Mouse (Mus musculus) embryo, embryonic 11 days (tissue): Measurements from ENCODE around the gene Rrad.
"Not testable (repeated sequence)": the region's sequence is repeated elsewhere in the genome, so short reads cannot be mapped to it uniquely, and the experiment has no call there.

Experiments used
- DNase-seq: peaks from one replicate; pipeline ENCODE4 v3.0.0-alpha.2; 2015

The Rrad gene

DNA sequence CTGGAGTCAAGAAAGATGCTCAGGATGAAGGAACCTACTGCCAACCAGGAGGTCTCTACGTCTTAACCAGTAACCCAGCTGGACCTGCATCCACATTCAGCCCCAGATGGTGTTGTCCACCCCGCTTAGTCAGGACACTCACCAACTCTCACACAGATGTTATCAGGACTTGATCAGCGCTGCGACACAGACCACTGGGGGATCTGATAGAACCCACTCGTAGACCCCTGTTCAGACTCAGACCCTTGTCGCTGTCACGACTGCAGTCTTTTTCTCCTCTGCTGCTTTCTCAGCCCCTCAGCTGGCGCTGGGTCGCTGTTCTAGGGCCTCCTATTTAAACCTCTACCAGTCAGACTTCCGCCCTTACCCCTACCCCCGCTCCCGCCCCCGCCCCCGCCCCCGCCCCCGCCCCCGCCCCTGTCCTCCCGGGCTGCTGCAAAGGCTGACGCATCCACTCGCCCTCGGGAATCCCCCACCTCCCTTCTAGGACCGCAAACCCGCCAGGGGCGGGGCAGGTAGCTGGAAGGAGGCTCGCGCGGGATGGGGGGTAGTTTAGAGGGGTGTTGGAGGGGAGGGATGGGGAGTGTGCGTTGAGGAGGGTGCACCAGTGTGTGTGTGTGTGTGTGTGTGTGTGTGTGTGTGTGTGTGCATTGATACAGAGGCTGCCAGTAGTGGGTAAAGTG is at the start of gene Rrad:
Gene Rrad (minus strand): TSS at position 347 of the 683 bp plus-strand sequence.
- peak; percentile 68 for DNase-seq

DNA sequence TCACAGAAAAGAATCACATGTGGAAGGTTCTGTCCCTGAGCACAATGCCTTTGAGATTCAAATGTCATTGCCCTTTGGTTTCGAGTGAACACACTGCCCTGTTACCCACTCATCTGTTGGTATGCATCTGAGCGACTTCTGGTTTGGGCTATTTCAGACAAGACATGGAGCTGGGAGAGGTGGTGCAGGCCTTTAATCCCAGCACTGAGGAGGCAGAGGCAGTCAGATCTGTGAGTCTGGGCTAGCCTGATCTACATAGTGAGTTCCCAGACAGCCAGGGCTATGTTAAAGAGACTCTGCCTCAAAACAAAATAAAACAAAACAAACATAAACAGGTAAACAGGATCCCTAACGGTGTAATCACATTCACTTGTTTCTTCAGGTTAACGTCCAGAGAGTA is 24.5 kb upstream of the Rrad start:
- no peak for DNase-seq

DNA sequence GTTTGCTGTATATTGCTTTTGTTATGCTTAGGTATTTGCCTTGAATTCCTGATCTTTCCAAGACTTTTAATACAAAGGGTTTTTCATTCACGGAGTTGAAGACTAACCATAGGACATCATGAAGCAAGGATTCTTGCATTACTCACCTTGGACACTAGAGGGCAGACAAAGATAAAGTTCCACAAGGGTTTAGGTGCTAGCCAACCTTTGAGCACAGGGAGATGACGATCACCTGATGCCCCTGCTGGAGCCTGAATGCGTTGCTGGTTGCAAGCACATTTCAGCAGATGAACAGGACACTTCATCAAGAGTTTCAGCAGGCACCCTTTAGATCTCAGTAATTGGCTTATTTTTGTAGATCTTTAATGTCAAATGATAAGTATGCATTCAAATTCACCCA is 23.9 kb upstream of the Rrad start:
- DNase-seq, result peak; percentile 87

DNA sequence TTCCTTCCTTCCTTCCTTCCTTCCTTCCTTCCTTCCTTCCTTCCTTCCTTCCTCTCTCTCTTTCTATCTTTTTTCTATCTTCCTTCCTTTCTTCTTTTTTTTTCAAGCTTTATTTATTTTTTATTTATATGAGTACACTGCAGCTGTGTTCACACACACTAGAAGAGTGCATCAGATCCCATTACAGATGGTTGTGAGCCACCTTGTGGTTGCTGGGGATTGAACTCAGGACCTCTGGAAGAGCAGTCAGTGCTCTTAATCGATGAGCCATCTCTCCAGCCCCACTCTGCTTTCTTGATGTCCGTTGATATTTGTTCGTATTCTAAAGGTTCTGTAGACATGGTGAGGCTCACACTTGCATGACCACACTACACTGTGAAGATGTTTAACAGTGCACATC is 13.1 kb upstream of the Rrad start:
- not testable (repeated sequence) for DNase-seq

DNA sequence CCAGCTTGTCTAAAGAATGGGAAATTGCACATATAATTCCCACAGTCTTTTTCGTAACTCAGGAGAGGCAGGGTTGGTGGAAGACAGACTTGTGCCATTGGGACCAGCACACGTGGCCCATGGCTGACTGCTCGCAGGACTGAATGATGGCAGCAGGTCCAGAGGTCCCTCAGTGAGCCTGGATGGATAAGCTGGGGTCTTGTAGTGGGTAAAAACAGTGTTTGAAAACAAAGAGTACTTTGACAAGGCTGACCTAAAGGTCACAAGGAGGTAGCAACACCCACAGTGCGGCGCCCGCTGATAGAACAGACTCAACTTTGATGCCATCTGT is 11.2 kb upstream of the Rrad start:
- DNase-seq, result no peak

DNA sequence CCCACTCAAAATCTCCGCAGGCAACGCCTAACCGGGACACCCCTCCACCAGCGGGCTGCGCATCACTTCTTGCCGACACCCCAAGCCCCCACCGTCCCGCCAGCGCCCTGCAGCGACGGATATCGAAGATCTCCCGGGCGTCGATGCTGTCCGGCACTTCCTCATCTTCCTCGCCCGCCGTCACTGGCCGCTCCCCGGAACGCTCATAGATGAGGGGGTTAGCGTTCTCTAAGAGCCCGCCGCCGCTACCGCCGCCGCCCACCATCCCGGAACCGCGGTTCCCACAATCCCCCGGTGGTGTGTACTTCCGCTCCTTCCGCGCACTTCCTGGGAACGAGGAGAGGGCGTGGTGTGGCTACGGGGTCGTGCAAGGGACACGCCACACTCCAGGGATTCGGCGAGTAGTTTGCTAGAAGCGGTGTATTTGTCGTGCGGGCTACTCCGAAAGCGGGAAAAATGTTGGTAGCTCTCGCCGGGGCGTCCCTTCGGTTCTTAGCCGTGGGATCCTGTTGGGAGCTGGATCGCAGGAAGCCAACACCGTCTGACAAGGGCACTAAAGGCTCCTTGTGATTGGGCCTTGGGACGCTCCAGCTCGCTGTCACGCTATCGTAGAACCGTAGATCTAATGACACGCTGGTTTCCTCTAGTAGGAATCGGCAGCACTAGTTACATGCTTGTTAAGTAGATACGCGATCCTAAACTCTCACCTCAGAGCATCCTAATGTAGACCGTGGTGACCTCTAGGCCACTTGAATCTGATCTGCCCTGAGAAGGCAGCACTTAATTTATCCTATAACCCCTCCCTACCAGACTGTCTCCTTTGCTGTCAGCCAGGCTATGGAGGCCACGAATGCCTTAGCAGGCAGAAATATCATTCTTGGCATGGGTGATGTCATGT is 10.5 kb upstream of the Rrad start, which contains the start of gene Ciao2b:
Gene Ciao2b (minus strand): TSS at position 540 of the 898 bp plus-strand sequence.
- DNase-seq, result peak; percentile 93

DNA sequence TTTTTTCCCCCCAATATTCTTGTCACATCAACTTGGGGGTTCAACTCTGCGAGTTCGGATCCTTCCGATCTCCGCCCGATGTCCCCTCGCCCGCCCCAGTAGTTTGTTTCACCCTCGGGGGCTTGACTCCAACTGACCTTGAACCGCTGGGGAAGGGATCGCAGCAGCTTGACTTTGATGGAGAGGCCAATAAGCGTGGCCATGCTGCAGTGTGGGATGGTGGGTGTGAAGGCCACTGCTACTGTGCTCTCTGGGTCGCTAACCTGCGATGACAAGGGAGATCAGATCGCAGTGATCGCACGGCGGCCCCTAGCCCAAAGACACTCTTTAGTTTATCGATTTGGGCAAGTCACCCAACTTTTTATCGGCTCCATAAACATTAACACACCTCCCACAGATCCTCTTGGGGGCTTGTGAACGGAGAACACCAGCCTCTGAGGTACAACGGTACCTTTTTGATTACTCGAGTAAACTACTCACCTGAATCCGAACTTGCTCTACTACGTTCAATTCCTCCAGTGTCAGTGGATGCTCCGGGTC is 9.8 kb upstream of the Rrad start:
- DNase-seq, result no peak

DNA sequence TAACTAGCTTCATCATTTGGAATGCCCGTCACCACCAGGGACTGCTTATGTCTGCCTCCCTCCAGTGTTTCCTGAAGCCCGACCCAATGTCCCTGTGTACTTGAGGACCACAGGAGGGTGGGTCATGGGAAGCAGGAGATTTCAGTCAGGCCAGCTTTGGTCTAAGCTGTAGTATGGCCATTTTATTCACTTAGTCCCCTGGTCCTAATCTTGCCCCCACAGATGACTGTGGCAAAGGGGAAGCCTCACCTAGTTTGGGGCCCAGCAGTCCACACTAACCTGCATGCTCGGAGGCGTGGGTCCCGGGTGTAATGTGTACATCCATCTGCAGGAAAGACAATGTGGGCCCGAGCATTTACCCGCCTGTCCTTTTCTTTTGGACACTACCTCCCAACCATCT is 9.1 kb upstream of the Rrad start:
- DNase-seq, result no peak

DNA sequence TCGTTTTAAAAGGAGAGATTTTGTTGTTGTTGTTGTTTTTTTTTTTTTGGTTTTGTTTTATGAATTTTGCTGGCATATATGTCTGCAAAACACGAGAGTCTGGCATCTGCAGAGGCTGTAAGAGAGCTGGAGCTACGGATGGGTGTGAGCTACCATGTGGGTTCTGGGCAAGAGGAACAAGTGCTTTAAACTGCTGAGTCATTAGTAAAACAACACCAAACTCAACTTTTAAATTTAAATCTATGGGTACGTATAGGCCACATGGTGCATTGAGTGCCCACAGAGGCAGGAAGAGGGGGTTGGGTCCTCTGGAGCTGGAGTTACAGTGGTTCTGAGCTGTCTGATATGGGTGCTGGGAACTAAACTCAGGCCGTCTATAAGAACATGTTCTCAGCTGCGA is 6.9 kb upstream of the Rrad start:
- DNase-seq, result no peak

DNA sequence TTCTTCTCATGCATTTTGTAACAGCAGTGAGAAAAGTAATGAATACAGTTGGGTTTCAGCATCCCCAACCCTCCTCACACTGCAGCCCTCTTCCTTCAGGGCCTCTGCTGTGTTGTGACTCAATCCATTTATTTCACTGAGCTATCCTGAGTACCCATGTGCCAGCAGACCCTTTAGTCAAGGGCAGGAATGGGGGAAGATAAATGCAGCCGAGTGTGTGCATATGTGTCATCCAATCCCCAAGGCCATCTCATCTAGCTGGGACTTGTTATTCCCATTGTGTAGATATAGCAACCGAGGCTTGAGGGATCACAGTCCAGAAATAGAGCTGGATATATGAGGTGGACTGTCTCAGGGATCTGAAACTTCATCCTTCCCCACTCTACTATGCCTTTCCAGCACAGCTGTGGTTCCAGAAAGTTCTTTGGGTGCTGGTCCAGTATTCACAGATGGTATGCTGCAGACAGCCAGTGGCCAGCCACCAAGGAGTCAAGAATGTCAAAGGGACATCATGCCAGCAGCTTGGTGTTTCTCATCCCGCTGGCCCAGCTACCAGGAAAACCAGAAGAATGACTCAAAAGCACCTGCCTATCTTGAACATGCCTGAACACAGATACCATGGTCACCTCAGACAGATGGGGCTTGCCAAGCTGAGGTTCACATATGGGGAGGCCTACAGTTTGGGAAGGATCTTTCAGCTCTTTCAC is 4.0 kb upstream of the Rrad start:
- no peak for DNase-seq

DNA sequence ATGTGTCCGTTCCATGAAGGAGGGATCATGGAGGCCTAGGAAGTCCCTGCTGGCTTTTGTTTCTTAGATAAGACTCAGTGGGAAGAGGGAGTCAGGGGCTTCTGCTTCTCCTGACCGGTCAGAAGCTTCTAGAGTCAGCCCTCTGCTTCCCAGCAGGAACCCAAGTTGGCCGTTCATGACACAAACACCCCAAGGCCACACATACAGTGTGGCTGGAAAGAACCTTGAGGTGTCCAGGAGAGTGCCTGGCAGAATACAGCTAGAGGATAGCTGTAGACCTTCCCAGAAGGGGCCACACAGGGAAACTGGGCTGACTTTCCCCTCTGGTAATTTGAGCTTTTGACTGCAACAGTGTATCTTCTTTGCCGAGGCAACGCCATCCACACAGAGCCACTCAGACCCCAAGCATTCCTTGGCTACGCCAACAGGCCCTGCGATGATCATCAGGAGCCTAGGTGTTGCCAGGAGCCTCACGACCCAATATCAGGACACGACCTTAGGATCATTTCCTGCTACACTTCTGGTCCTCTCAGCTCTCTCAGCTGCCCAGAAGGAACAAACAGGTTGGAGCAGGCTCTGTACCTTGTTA is 2.1 kb upstream of the Rrad start:
- no peak for DNase-seq

DNA sequence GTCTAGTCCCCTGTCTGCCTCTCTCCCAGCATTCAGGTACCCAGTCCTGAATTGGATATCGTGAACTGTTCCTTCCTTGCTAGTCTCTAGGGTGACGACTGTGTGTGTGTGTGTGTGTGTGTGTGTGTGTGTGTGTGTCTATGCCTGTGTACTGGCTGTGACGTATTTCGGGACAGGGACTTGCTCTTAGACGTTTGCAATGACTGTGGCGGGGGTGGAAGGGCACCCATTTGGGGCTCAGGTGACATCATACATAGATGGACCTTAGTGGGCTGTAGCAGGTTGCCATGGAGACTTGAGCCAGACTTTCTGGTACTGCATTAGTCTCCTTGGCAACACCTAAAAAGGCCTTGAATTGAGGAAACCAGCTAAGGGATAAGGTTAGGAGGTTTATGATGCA is 1.4 kb upstream of the Rrad start:
- no peak for DNase-seq

DNA sequence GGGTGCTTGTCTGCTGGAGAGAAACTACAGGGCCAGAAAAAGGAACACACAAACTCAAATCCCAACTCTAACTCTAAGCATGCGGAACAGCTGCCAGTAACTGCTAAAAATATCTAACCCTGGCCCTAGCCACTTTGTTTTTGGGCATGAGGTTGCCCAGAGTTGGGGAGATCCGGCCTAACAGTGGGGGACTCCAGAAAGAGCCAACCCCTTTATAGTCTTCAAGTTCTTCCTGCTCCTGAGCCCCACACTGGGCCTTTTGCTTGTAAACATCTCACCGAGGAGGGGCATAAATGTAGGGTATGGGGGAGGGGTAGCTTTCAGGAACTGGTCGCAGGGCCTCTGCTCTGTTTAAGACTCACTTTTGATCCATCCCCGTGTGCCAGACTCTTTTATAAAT is 848 bp upstream of the Rrad start:
- DNase-seq, result no peak

DNA sequence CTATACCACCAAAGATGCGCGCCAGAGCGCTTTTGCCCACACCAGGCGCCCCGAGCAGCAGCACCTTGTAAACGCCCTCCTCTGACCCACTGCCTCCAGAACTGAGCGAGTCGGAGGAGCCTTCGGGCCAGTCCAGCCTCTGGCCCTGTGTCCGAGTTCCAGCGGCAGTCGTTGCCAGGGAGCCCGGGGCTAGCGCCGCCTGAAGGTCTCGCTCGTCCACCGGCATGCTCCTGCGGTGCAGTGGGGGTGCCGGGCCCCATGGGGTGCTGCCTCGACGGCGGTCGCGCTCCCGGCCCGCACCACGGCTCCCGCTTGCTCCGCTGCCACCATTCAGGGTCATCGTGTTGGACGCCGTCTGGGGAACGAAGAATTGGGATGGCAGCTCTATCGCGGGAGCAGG is 553 bp downstream of the Rrad start:
- peak; percentile 23 for DNase-seq

DNA sequence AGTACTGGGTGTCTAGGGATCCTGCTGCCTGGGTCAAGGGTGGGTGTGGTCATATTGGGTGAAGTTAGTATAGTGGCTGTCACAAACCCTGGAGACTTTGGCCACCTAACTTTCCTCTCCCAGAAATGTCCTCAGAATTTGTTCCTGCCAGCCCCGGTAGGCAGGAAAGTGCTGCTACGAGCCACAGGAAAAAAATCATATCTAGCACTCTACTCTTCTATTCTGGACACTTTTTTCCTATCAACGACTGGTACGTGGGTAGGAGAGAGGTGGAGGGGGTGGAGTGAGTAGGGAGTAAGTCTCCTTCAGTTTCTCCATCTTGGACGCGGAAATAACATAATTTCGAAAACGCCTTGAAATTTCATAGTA is 1.0 kb downstream of the Rrad start:
- DNase-seq, result no peak

DNA sequence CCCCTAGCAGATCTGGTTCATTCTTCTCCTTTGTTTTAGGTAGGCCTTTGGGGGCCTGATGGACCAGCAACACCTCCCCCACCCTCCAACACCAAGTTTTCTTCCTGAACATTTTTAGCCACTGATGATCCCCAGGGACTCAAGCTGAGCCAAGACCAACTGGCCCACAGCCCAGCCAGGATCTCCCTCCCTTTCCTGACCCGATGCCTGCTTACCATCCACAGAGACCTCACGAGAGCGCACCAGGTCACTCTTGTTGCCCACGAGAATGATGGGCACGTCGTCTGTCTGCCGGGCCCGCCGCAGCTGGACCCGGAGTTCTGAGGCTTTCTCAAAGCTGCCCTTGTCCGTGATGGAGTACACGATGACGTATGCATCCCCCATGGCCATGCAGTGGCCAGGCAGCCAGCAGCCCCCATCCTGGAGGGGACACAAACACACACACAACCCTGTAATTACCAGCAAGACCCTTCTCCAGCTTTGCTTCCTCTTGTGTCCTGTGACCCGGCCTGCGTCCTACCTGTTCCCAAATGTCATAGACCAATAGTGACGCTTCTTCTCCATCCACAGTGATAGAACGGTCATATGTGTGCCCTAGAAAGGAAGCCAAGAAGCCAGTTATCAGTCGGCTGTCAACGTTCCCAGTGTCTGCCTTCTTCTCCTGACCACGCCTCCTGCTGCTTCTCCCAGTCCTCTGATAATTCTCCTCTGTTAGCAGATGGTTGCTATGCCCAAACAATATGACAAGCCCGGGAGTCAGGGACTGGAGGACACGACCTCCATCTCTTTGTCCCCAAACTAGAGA is 1.6 kb downstream of the Rrad start:
- DNase-seq, result no peak

DNA sequence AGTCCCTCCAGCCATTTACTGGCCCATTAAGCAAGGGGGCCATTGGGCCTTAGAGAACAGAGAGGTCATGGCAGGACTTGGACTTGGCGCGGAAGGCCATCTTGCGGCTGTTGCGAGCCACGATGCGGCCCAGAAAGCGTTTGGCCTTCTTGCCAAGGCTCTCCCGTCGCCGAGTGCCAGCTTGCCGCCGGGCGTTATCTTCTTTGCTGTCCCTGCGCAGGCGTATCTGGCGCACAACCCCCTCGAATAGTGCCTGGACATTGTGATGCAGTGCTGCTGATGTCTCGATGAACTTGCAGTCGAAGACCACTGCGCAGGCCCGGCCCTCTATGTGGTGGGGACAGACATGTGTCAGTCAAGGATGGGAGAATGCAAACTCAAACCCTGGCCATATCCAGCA is 2.7 kb downstream of the Rrad start:
- DNase-seq, result no peak

DNA sequence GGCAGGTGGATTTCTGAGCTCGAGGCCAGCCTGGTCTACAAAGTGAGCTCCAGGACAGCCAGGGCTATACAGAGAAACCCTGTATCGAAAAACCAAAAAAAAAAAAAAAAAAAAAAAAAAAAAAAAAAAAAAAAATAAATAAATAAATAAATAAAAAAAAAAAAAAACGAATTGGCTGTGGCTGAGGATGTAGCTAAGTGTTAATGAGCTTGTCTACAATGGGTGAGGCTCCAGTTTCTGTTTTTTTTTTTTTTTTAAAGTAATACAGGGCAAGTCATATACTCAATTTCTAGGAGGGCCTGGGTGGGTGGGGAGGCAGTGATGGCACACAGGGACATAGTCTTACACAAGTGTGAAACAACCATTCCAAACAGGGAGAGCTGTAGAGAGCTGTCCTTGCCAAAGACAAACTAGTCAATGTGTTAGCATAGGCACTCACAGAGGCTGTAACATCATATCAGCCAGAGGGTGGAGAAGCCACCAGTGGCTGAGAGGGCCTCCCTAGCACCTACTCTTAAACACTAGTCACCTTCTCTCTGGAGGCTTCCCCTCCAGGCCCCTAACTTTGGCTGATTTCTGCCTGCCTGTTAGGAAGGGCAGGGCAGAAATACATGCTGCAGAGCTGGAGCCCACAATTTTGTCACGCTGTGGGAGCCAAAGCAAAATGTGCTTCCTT is 3.9 kb downstream of the Rrad start:
- DNase-seq, result no peak

DNA sequence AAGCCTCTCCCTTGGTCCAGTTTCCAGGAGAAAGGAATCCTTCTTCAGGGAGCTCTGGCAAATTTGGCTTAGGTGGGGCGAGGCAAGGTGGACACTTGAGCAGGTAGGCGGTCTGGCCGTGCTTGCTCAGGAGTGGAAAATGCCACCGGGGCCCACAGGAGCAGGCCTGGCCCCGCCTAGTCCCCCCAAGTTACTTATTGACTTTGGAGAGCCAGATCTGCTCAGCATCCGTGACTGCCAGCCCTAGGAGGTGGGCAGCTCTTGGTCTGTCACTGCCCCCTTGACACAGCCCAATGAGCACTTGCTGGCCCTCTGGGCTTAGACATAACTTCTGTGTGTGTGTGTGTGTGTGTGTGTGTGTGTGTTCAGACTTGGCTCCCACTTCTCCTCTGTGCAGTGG is 7.0 kb downstream of the Rrad start, which contains the start of gene Cdh16:
Gene Cdh16 (minus strand): TSS at position 236 of the 400 bp plus-strand sequence.
- DNase-seq, result no peak

DNA sequence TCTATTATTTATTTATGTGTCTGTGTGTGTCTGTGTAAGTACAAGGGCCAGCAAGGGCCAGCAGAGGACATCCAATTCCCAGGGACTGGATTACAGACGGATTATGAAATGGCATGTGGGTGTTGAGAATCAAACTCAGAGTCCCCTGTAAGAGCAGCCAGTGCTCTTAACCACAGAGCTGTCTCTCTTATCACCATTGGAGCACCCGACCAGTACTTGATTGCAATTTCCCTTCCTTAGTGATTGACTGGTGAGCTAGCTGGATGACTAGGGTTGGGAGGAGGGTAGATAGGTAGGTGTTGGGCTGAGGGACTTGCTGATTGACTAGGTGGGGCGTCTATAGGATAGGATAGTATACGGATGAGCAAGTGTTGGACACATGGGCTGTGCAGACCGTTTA is 10.4 kb downstream of the Rrad start:
- no peak for DNase-seq

DNA sequence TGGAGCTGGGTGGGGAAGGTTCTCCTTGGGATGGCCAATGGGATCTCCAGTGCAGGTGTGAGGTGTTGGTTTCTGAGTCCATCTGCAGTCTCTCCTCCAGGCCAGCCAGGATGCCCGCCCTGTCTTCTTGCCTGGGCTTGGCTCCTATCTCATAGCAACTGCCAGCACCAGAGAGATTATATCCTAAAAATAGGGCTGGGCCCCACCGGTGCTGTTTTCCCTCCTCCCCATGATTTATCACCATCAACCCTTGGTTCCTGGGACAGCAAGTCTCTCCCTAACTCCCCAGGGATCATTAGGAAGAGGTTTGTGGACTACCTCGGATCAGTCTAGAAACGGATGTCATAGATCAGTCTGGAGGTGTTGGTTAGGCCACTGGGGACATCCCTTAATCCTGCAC is 18.0 kb downstream of the Rrad start:
- no peak for DNase-seq

DNA sequence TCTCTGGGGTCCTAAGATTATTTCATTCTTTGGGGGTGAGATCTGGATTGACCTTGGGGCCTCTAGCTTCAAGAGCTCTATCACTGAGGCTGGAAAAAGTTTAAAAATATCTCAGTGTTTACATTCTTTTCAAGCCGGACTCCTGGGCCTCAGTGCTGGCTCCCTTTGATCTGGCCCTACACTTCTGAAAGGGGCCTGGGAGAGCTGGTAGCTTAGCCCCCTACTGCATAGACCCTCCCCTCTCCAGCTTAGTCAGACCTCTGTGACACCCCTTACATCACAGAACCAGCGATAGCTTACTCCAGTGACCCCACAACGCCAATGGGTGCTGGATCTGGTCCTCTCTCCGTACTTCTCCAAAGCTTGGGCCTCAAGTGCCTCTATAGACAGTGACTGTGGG is 19.5 kb downstream of the Rrad start:
- DNase-seq, result no peak
